Mouse (Mus musculus): Measurements from ENCODE around the gene Foxp1.
A peak's percentile ranks its signal among the peaks of the same experiment; 100 is the strongest.

Foxp1 gene

DNA sequence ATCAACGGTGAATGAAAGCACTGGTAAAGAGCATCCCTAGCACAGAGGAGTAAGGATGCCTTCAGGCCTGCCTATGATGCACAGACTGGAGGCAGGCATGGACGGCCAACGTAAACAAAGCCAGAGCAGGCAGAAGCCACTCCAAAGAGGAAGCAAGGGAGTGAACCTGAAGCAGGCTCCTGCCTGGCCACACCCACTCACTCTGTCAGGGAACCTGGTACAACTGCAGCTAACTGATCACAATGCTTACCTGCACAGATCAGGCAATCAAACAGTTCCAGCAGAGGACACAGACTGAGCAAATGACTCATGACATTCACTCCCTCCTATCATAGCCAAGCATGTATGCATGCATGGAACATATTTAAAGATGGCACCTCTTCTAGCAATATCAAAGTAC is 237.5 kb downstream of the Foxp1 start:
- no peak for DNase-seq (ENCODE audit: low spot score in 2 of 2)

DNA sequence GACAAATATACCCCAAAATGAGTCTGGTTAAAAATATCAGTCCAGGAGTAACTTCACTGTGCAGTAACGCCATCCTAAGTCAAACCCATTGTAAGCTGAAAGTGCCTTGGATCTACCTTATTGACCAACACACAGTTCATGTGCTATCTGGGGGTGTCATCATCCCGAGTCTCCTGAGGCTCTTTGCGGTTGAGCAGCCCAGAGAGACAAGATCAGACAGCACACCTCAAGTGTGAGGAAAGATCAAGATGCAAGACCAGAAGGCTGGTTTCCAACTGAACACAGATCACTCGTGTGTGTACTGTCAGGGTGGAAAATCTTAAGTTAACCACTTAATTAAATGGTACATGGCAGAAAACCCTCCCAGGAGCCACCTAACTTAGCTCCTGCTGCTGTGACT is 238.5 kb downstream of the Foxp1 start:
- DNase-seq (ENCODE audit: low spot score in 2 of 2): no peak

DNA sequence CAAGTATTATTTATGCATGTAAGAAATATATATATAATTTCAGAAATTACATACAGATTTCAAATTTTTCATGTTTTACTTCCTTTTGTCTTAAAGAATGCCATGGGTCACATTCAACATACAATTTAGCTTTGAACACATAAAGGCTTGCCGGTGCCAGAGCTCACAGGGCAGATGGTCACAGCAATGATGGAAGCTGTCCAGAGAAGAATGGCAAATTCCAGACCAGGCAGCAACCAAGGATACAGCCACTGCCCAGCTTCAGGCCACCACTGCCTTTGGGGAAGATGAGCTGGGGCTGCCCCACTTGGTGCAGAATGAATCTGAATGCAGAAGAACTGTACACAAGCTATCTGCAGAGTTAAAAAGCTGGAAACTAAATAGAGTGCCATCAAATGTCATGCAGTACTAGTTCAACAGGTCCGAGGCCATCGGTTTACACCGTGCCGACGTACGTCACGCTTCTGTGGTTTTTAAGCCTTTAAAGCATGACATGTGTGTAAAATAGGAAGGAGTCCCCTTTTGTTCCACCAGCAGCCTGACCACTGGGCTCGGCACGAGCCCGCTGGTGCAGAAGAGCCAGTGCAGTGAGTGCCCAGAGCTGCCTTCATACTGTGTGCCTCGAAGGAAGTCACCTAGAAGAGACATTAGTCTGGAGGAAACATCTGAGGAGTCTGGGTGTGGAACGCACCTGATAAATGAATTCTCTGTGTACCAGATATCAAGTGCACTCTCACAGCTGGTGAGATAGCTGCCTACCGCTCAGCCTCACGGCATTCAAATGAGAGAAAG is 239.5 kb downstream of the Foxp1 start:
- DNase-seq (ENCODE audit: low spot score in 2 of 2): no peak

DNA sequence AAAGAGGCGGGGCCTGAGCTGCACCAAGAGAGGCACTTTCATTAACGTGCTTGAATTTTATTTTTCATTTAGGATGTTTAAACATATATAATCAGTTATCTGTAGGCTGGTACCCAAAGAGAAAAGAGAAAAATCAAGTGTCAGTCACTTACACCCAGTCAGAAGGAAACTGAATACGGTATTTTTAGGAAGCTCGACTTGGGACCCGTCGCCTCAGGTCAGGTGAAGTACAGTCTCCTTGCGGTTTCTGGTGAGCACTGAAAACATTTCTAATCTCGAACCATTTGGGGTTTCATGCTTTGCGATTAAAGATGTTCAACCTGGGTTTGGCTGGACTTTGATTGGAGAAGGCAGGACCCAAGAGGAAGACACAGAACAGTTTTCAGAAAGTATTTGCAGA is 241.1 kb downstream of the Foxp1 start:
- DNase-seq (ENCODE audit: low spot score in 2 of 2): no peak

DNA sequence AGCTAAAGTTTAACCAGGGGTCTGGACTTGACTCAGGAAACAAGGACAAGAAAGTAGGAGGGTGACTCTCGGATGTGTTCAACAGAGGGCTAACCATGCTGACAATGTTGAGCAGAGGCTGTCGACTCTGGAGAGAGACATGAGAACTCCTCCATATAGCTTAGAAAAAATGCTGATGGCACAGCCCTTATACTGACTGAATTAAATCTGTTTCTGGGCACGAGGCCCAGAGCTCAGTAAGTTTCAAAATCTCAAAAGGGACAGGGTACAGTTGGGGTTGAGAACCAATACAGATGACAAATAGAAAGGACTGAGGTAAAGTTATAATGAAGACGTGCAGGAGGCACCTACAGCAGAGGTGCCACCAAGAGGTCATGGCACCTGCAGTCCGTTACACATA is 241.9 kb downstream of the Foxp1 start:
- no peak for DNase-seq (ENCODE audit: low spot score in 2 of 2)

DNA sequence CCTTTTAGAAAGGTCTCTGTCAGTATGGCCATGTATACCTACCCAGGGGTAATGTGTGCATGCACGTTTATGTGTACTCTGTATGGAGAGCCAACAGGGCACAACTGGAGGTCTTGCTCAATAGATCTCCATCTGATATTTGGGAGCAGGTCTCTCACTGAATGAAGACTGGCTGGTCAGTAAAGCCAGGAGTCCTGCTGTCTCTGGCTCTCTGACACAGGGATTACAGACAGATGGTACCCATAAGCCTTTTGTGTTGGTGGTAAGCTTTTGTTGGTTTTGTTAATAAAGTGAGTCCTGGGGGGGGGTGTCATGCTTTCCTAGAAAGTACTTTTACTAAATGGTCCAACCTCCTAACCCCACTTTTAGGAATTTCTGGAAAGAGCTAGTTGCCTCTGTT is 245.3 kb downstream of the Foxp1 start:
- DNase-seq (ENCODE audit: low spot score in 2 of 2): no peak

DNA sequence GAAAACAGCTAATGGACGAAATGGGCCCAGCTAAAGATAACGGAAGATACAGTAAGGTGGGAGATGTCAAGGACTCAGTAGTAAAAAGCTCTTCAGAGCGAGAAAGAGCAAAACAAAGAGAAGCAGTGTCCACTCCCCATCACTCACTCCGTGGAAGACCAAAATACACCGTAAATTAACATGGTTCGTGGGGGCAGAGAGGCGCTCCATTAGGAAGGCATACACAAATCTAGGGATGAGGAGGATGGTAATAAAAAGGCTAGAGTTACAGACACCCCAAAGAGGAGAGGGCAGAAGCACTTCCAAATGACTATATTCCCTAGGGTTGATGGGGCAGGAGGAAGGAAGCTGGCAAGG is 246.2 kb downstream of the Foxp1 start:
- no peak for DNase-seq (ENCODE audit: low spot score in 2 of 2)

DNA sequence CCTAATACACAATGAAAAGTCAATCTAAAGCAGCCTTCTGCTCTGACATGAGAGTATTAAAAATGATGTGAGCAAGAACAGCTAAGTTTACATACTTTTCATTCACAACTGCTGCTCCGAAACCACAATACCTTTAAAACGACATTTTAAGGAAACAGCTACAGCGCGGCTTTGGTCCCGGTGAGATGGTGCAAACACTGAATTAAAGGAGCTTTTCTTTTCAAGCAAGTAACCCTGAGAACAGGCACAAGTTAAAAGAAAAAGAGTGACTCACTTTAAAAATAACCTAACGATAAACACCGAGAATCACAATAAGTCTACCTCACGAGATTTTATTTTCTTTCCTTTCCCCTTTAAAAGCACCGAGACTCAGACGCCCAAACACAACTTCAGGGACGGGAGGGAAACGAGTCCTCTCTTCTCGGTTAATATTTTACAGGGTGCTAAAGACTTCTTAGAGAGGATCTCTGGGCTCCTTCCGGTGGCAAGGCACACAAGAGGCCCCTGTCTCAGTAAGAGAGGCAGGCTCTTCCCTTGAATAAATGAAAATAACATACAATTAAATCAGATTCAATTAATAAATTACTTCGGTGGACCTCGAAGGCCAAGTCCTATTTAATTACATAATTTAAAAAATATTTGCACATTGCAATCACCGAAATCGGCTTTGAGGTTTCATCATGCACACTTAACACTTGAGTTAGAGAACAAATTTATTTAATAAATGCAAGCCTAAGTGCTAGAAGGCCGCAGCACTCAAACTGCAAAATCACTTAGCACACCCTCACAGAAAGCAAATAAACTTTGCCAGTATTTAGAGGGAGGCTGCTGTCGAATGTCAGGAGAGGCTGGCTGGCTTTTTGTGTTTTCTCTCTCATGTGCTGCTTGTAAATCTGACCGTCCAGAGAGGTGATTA is 246.9 kb downstream of the Foxp1 start:
- no peak for DNase-seq (ENCODE audit: low spot score in 2 of 2)

DNA sequence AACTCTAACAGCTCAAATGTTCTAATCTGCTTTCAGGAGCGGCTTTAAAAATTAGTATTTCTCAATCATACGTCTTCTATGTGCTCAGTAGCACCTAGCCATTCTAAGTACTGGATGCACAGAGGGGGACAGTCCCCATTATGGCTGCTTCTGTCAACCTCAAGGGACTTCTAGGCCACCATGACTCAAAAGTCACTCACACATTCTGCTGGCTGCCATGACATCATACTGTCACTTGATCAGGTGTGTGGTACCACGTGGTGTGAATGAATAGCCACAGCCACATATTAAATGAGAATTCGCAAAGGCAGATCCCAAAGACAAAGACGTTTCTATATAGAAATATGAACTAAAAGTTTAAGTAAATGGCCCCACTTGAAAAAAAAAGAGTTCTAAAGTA is 247.9 kb downstream of the Foxp1 start:
- no peak for DNase-seq (ENCODE audit: low spot score in 2 of 2)

DNA sequence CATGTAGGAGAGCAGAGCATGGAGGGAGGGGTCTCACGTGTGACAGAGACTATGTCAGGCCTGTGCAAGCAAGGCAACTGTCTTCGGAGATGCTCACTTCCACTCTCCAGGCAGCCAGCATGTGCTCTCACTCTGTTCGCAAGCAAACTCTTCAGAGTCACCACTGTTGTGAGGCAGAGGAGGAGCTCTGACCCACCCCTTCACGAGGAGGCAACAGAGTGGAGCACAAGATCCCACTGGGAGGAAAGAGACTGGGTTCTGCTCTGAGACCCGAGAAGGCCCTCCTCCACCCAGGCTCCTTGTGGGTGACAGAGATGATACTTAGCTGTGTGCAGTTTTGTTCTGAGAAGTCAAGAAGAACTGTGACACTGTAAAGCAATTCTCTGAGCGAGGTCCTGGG is 248.3 kb downstream of the Foxp1 start:
- no peak for DNase-seq (ENCODE audit: low spot score in 2 of 2)

DNA sequence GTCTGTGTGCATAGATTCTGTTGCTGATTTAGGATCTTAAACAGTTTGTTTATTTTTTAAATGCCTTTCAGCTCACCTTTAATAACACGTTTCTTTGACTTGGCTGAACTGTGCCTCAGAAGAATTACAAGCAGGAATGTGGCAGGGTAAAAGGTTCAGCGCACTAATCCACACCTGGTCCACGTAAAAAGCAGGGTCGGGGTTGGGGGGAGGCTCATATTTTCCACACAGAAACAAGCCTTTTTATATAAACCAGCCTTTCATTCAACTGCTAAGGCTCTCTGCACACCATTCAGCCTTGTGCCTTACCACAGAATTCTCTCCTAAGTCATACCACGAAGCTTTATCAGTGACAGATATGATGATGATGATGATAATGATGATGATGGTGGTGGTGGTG is 249.3 kb downstream of the Foxp1 start:
- no peak for DNase-seq (ENCODE audit: low spot score in 2 of 2)

DNA sequence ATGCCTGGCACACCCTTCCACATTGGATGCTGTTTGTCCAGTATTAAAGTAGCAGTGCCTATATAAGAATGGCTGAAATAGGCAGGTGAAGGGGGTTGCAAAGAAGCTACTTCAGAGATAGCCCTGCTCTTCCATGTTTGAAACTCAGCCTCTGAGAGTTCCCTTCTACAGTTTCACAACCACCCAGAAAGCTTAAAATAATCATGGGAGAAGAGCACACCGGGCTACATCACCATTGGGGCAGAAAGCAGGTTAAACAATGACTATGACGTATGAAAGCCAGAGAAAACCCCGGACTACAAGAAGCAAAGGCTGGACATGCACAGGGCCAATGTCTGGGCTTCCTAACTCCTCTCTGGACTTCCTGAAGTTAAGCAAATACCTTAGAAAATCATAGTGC is 250.3 kb downstream of the Foxp1 start:
- no peak for DNase-seq (ENCODE audit: low spot score in 2 of 2)

DNA sequence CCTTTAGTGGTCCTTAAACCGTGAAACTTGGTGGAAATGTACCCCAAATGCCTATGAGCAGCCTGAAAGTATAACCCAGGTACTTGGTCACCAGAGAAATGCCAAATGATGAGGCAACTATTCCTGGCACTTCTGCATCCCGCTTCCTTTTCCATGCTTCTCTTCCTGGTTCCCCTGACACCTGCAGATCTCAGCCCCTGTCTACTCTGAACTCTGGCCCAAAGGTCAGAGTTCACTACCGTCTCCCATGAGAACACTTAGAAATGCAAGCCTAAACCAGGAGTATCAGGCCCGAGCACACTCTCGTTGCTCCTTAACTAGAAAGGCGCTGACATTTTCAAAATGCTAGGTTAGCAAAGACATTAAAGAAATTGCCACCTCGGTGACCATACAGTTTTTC is 250.8 kb downstream of the Foxp1 start:
- no peak for DNase-seq (ENCODE audit: low spot score in 2 of 2)

DNA sequence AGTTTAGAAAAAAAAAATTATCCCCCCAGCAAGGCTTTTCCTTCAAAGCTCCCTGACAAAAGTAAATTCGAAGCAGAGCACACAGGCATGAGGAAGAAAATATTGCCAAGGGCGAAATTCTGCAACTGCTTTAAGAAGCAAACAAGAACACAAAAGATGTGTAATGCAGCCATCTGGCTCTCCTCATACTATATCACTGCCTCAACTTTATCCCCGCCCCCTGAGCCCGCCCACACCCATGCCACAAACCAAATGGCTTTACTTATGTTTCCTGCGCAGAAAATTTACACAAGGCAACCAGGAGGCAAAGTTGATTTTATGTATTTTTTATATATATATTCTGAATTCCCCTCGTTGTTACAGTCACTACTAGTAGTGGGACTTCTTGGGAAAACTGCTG is 252.6 kb downstream of the Foxp1 start:
- peak; percentile 36 to 48 for DNase-seq (ENCODE audit: low spot score in 2 of 2)

DNA sequence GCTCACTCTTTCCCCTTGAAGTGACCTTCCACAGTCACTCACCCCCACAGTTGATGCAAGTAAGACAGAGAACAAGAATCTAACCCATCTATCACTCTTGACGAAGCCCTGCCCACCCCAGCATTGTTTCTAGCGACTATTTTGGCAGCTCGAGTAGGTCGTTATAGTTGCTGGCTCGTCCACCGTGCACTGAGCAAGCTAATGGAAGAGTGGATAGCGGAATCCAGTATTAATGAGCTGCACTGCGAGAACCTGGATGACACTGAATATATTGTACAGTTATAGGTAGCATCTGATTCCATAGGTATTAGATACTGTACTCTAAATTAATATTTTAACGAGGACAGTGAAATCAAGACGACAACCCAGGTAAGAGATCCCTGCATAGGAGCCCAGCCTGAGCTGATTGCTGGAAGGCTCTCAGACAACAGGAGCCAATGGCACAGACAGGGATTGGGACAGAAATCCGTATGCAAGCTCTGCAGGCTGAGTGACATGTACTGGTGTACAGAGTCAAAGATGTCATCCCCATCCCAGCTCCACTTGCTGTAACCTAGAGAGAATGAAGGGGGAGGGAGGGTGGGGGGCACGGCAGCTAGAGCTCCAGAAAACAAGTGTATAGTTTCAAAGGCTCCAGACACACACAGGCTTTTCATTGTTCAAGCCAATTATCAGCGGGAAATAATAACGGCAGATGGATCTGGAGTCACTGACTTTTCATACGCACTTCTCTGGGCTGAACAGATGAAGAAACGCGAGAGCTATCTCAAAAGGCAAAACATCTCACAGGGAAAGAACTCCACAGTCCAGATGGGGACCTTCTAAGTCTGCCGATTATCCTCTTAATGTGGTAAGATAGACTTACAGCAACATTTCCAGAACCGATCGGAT is 254.1 kb downstream of the Foxp1 start:
- DNase-seq (ENCODE audit: low spot score in 2 of 2): no peak

DNA sequence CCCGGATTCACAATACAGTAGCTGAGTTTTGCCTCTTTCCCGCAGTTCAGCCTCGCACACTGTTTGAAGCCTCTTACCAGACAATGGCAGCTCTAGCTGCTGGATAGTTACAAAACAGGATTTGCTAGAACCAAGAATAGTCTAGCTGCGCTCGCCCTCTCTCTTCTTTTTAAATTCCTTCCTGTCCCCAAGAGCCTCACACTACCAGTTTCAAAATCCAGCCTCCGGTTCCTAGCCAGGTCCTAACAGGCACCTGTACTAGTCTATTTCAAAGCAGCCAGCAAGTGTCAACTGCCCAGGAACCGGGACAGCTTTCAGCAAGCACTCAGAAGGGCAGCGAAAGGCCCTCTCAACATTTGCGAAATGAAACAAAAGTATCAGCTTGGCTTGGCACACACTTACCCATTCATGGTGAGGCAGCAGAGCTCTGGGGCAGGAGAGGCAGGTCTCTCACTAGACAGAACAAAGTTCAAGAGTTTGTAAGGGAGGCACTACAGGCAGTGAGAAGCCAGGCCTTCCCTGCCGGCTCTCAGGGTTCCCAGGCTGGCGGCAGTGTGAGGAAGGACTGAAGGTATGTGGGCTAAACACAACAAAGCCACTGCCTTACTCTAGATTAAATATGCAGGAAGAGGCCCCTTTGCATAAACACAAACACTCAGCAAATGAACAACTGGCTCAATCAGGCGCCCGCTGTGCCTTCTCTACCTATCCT is 256.4 kb downstream of the Foxp1 start:
- DNase-seq (ENCODE audit: low spot score in 2 of 2): peak; percentile 35 to 36

DNA sequence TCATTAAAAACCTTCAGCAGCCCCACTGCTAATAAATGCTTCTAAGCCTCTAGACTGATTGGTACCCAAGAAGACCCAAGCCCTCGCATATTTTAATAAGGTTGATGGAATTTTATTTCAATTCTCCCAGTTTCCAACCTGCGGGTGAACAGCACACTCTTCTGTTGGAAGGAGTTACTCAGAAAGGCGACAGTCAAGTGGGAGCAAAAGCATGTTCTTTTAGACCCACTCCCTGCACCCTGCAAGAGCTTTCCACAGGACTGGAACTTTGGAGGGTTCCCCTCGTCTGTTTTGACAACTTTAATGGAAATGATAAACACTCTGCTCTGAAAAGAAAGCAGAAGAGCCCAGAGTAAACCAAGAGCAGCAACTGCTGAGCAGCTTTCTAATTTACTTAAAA is 257.3 kb downstream of the Foxp1 start:
- no peak for DNase-seq (ENCODE audit: low spot score in 2 of 2)

DNA sequence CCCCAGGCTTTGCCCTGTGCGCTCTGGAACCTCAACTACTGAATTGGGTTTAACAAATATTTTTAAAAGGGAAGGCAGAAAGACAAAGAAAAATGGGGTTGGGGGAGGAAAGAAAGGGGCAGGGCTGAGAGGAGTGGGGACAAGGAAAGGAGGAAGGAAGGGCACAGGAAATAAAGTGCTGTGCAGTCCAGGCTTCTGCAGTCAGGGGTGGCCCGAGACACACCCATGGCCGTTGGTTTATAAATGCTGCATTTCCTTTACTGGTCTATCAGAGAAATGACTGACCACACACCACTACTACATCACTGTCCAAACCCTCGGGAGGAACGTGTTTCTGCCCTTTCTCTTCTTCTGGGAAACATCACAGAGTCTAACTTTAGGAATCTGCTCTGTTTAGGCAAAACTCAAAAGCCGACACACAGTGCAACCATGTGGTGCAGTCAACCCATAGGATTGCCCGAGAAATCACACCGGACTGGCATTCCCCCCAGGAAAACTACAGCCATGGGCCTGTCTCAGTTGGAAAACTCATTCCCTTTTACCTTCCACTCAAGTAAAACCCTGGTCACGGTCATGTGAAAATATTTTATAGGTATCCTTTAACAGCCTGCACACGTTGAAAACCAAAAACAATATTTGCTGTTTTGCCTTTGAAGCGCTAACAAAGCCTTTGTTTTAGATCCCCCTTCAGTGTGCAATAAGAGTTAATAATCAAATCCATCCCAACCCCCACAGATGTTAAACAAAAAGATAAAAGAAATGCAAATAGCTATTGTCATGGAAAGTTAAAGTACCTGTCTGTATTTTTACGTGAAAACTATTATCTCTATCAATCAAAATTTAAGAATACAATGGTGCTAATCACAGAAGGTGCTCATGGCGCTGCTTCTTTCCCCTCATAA is 258.1 kb downstream of the Foxp1 start:
- DNase-seq (ENCODE audit: low spot score in 2 of 2): no peak

DNA sequence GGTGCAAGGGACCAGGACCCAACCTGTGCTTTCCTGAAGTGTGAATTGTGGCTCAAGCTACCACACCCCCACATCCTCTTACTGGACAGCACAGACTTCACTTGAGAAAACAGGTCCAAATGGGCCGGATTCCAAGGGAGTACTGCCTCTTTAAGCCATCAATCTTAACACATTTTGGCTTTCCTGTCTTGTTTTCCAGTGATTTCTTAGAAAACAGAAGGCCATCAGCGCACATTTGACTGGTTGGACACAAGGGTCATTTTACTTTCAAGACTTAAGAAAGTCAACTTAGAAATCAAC is 258.7 kb downstream of the Foxp1 start:
- no peak for DNase-seq (ENCODE audit: low spot score in 2 of 2)

DNA sequence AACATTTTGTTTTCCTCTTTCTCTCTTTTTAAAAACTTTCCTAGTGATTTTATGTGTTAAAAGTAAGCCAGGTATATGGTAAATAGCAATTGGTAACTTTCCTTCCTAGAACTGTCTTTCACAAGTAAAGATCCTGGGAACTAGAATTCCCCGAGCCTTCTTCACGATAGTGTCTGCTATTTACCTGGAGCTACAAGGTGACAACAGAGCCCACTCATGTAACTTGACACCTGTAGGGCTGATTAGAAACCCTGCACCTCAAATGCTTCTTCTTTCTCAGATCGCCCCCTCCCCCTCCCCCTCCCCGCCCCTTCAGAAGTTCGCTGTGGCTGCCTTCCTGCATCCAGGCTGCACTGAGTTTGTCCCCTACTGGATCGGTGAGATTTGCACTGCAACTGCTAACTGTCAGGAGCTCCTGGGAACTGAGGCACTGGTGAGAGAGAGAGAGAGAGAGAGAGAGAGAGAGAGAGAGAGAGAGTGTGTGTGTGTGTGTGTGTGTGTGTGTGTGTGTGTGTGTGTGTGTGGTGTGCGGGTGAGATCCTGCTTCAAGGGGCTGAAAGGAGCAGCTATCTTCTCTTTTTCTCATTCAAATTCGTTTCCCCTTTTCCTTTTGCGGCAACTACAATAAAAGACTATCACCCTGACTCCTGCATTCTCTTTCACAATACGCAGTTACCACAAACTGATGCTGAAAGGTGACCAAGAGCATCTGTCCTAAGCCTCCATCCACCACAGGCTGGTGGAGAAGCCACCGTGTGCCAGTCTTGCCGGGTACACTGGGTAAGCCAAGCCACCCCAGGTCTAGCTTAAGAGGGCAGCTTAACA is 259.2 kb downstream of the Foxp1 start:
- DNase-seq (ENCODE audit: low spot score in 2 of 2): no peak
